Mouse (Mus musculus): ENCODE measurements around the gene Adam8. TPM values are rescaled to one million over a fixed set of nuclear protein-coding genes. Genes with fewer than 3 reads are reported as not detected.

Adam8 gene
- polyA plus RNA-seq, 1 experiment from 2014 or later = 4.5 TPM

GRCm38 (mm10) chr7:139974307-139974706 lies 18.1 kb downstream of the Adam8 start:
- 87% methylated on average over 10 of the region's 10 CpGs for WGBS
- H3K36me3 ChIP-seq (replicated peaks) = no peaks in the 10 kb centered on the region
- H3K4me1 ChIP-seq = peaks cover 11% of the 10 kb centered on the region
- no peak overlapping the region for H3K27ac ChIP-seq
- no peak for ATAC-seq (replicated peaks)
- H3K4me2 ChIP-seq = no peak overlapping the region
- no peak overlapping the region for H3K9ac ChIP-seq
- H3K4me3 ChIP-seq = no peak overlapping the region
- no peaks in the 10 kb centered on the region for H3K9me3 ChIP-seq
- peaks cover 3% of the 10 kb centered on the region; the same call in 1 of the 2 replicates for H3K27me3 ChIP-seq (replicated peaks)

GRCm38 (mm10) chr7:139972923-139973331 lies 19.4 kb downstream of the Adam8 start:
- no peak for ATAC-seq (replicated peaks)
- Histone ChIP-seq H3K36me3 (replicated peaks) (no peaks in the 10 kb centered on the region), H3K4me3 (no peak overlapping the region), H3K4me1 (peaks cover under 1% of the 10 kb centered on the region; the same call in 1 of the 2 replicates), H3K9me3 (no peaks in the 10 kb centered on the region), H3K4me2 (no peak overlapping the region), H3K27ac (no peak overlapping the region), H3K9ac (no peak overlapping the region), H3K27me3 (replicated peaks) (peaks cover 12% of the 10 kb centered on the region; the same call in 1 of the 2 replicates)

- no peaks in the 10 kb centered on the region for H3K9me3 ChIP-seq
- 71% methylated on average over 6 of the region's 6 CpGs for WGBS
- no peak for ATAC-seq (replicated peaks)
- H3K9ac ChIP-seq = no peak overlapping the region
- no peak overlapping the region for H3K4me2 ChIP-seq
- peaks cover 9% of the 10 kb centered on the region; the same call in 1 of the 2 replicates for H3K27me3 ChIP-seq (replicated peaks)
- no peak overlapping the region for H3K27ac ChIP-seq
- H3K4me1 ChIP-seq = no peaks in the 10 kb centered on the region
- no peaks in the 10 kb centered on the region for H3K36me3 ChIP-seq (replicated peaks)
- no peak overlapping the region for H3K4me3 ChIP-seq
Measured at GRCm38 (mm10) chr7:139971436-139971835, 20.9 kb downstream of the Adam8 start.

- no peaks in the 10 kb centered on the region for H3K4me1 ChIP-seq
- H3K9me3 ChIP-seq = no peaks in the 10 kb centered on the region
- H3K27me3 ChIP-seq (replicated peaks) = peaks cover 9% of the 10 kb centered on the region; the same call in 1 of the 2 replicates
- H3K27ac ChIP-seq = no peak overlapping the region
- WGBS = 77% methylated on average over 5 of the region's 5 CpGs
- no peak overlapping the region for H3K4me2 ChIP-seq
- no peak for ATAC-seq (replicated peaks)
- H3K36me3 ChIP-seq (replicated peaks) = no peaks in the 10 kb centered on the region
- no peak overlapping the region for H3K9ac ChIP-seq
- H3K4me3 ChIP-seq = no peak overlapping the region
Measured at GRCm38 (mm10) chr7:139970979-139971378, 21.4 kb downstream of the Adam8 start.

GRCm38 (mm10) chr7:139970216-139970919 lies 22.0 kb downstream of the Adam8 start:
- no peak for ATAC-seq (replicated peaks)
- WGBS = 87% methylated on average over 10 of the region's 10 CpGs

GRCm38 (mm10) chr7:139969348-139970130 lies 22.8 kb downstream of the Adam8 start:
- Histone ChIP-seq H3K36me3 (replicated peaks) (no peaks in the 10 kb centered on the region), H3K9me3 (no peaks in the 10 kb centered on the region), H3K4me3 (no peak overlapping the region), H3K27me3 (replicated peaks) (peaks cover 9% of the 10 kb centered on the region; the same call in 1 of the 2 replicates), H3K27ac (no peak overlapping the region), H3K4me2 (no peak overlapping the region), H3K4me1 (no peaks in the 10 kb centered on the region), H3K9ac (no peak overlapping the region)
- no peak for ATAC-seq (replicated peaks)
- WGBS = 28% methylated on average over 10 of the region's 10 CpGs

More at GRCm38 (mm10) chr7:139970216-139970919, 22.0 kb downstream of the Adam8 start:
- no peaks in the 10 kb centered on the region for H3K9me3 ChIP-seq
- no peak overlapping the region for H3K4me2 ChIP-seq
- H3K27me3 ChIP-seq (replicated peaks) = peaks cover 9% of the 10 kb centered on the region; the same call in 1 of the 2 replicates
- no peak overlapping the region for H3K4me3 ChIP-seq
- no peaks in the 10 kb centered on the region for H3K4me1 ChIP-seq
- no peaks in the 10 kb centered on the region for H3K36me3 ChIP-seq (replicated peaks)
- H3K27ac ChIP-seq = no peak overlapping the region
- H3K9ac ChIP-seq = no peak overlapping the region

- ATAC-seq (replicated peaks) = no peak
- Histone ChIP-seq H3K9ac (no peak overlapping the region), H3K27me3 (replicated peaks) (peaks cover 9% of the 10 kb centered on the region; the same call in 1 of the 2 replicates), H3K4me3 (no peak overlapping the region), H3K9me3 (no peaks in the 10 kb centered on the region), H3K4me2 (no peak overlapping the region), H3K4me1 (no peaks in the 10 kb centered on the region), H3K27ac (no peak overlapping the region), H3K36me3 (replicated peaks) (no peaks in the 10 kb centered on the region)
- 48% methylated on average over 5 of the region's 5 CpGs for WGBS
Measured at GRCm38 (mm10) chr7:139968428-139968827, 23.9 kb downstream of the Adam8 start.

- no peaks in the 10 kb centered on the region for H3K36me3 ChIP-seq (replicated peaks)
- no peaks in the 10 kb centered on the region for H3K9me3 ChIP-seq
- no peak overlapping the region for H3K9ac ChIP-seq
- ATAC-seq (replicated peaks) = no peak
- H3K4me2 ChIP-seq = no peak overlapping the region
- no peak overlapping the region for H3K27ac ChIP-seq
- H3K4me3 ChIP-seq = no peak overlapping the region
- H3K4me1 ChIP-seq = no peaks in the 10 kb centered on the region
- 4% methylated on average over 4 of the region's 4 CpGs for WGBS
- H3K27me3 ChIP-seq (replicated peaks) = peaks cover 9% of the 10 kb centered on the region; the same call in 1 of the 2 replicates
Measured at GRCm38 (mm10) chr7:139967175-139967574, 25.2 kb downstream of the Adam8 start.

GRCm38 (mm10) chr7:139963814-139964213 lies 28.5 kb downstream of the Adam8 start:
- Histone ChIP-seq H3K4me3 (no peak overlapping the region), H3K36me3 (replicated peaks) (no peaks in the 10 kb centered on the region)
- ATAC-seq (replicated peaks) = no peak

GRCm38 (mm10) chr7:139961141-139961540 lies 31.2 kb downstream of the Adam8 start:
- 91% methylated on average over 10 of the region's 10 CpGs for WGBS
- H3K4me1 ChIP-seq = no peaks in the 10 kb centered on the region
- no peaks in the 10 kb centered on the region for H3K9me3 ChIP-seq
- no peak for ATAC-seq (replicated peaks)
- no peak overlapping the region for H3K9ac ChIP-seq
- H3K27me3 ChIP-seq (replicated peaks) = no peaks in the 10 kb centered on the region
- H3K27ac ChIP-seq = no peak overlapping the region
- H3K4me3 ChIP-seq = no peak overlapping the region
- no peaks in the 10 kb centered on the region for H3K36me3 ChIP-seq (replicated peaks)
- no peak overlapping the region for H3K4me2 ChIP-seq

More at GRCm38 (mm10) chr7:139963814-139964213, 28.5 kb downstream of the Adam8 start:
- no peak overlapping the region for H3K27ac ChIP-seq
- H3K27me3 ChIP-seq (replicated peaks) = peaks cover 8% of the 10 kb centered on the region; the same call in 1 of the 2 replicates
- no peaks in the 10 kb centered on the region for H3K9me3 ChIP-seq
- no peaks in the 10 kb centered on the region for H3K4me1 ChIP-seq
- no peak overlapping the region for H3K9ac ChIP-seq
- 54% methylated on average over 4 of the region's 4 CpGs for WGBS
- no peak overlapping the region for H3K4me2 ChIP-seq

GRCm38 (mm10) chr7:139957958-139958357 lies 34.4 kb downstream of the Adam8 start:
- no peak overlapping the region for H3K27ac ChIP-seq
- no peak overlapping the region for H3K9ac ChIP-seq
- no peaks in the 10 kb centered on the region for H3K4me1 ChIP-seq
- 27% methylated on average over 11 of the region's 11 CpGs for WGBS
- H3K4me2 ChIP-seq = no peak overlapping the region
- ATAC-seq (replicated peaks) = peak; percentile 33; the same call in 1 of the 2 replicates
- no peaks in the 10 kb centered on the region for H3K36me3 ChIP-seq (replicated peaks)
- no peaks in the 10 kb centered on the region for H3K27me3 ChIP-seq (replicated peaks)
- no peak overlapping the region for H3K4me3 ChIP-seq
- H3K9me3 ChIP-seq = no peaks in the 10 kb centered on the region

- no peaks in the 10 kb centered on the region for H3K9me3 ChIP-seq
- no peak overlapping the region for H3K27ac ChIP-seq
- H3K27me3 ChIP-seq (replicated peaks) = no peaks in the 10 kb centered on the region
- H3K4me2 ChIP-seq = no peak overlapping the region
- H3K4me3 ChIP-seq = no peak overlapping the region
- no peaks in the 10 kb centered on the region for H3K4me1 ChIP-seq
- WGBS = 59% methylated on average over 11 of the region's 11 CpGs
- ATAC-seq (replicated peaks) = no peak
- H3K9ac ChIP-seq = no peak overlapping the region
- no peaks in the 10 kb centered on the region for H3K36me3 ChIP-seq (replicated peaks)
Measured at GRCm38 (mm10) chr7:139957437-139957836, 34.9 kb downstream of the Adam8 start.

Data from midbrain, embryonic 15.5 days (tissue).